Mouse (Mus musculus) myocyte (in vitro differentiated cells): ENCODE results near the gene Mfn1. TPM values are rescaled to one million over a fixed set of nuclear protein-coding genes. Genes with fewer than 3 reads are reported as not detected.

ENCODE experiments used
- H3K27me3 ChIP-seq: one replicate; pipeline ENCODE4 v1.6.1; 2011; ENCODE audit not compliant: control insufficient read depth, insufficient read depth, insufficient read length
- H3K36me3 ChIP-seq: one replicate; pipeline ENCODE4 v1.6.1; 2011; ENCODE audit not compliant: control insufficient read depth, insufficient read depth
- H3K4me2 ChIP-seq: one replicate; pipeline ENCODE4 v1.6.1; 2011; ENCODE audit warnings: low read depth, control low read depth
- H3K4me3 ChIP-seq: one replicate; pipeline ENCODE4 v1.5.1; 2011; ENCODE audit warnings: mild to moderate bottlenecking, control low read depth, moderate library complexity
- H3K79me2 ChIP-seq: one replicate; pipeline ENCODE4 v1.6.1; 2011; ENCODE audit not compliant: control insufficient read depth, insufficient read depth
- H3ac ChIP-seq: one replicate; pipeline ENCODE4 v1.6.1; 2011; ENCODE audit not compliant: control insufficient read depth, insufficient read length
- CEBPB ChIP-seq: IDR thresholded peaks from 2 replicates; pipeline ENCODE4 v1.6.1; 2011; ENCODE audit warnings: mild to moderate bottlenecking, moderate library complexity; ENCODE audit not compliant: poor library complexity, insufficient read depth, severe bottlenecking
- E2F4 ChIP-seq: IDR thresholded peaks from one replicate; pipeline ENCODE4 v1.6.1; 2011; ENCODE audit warnings: mild to moderate bottlenecking, control low read depth, moderate library complexity; ENCODE audit not compliant: insufficient read depth
- MAX ChIP-seq: IDR thresholded peaks from one replicate; pipeline ENCODE4 v1.6.1; 2011; ENCODE audit warnings: low read depth, mild to moderate bottlenecking, control low read depth
- MYOD1 ChIP-seq, 3 experiments: IDR thresholded peaks; one replicate each; pipeline ENCODE4 v1.6.1; 2011; ENCODE audit warnings: control low read depth in 2 of 3, low read depth in 2 of 3, mild to moderate bottlenecking in 2 of 3, moderate library complexity in 1 of 3; ENCODE audit not compliant: insufficient read length in 2 of 3, control insufficient read depth in 1 of 3
- MYOG ChIP-seq, 3 experiments: IDR thresholded peaks; one replicate each; pipeline ENCODE4 v1.6.1; 2011; ENCODE audit warnings: control low read depth in 2 of 3, low read depth in 2 of 3, mild to moderate bottlenecking in 2 of 3; ENCODE audit not compliant: insufficient read length in 2 of 3, control insufficient read depth in 1 of 3, insufficient read depth in 1 of 3
- POLR2A ChIP-seq: IDR thresholded peaks from one replicate; pipeline ENCODE4 v1.6.1; 2011; ENCODE audit warnings: low read depth, mild to moderate bottlenecking, control low read depth, moderate library complexity; ENCODE audit not compliant: insufficient read length
- POLR2AphosphoS2 ChIP-seq: IDR thresholded peaks from one replicate; pipeline ENCODE4 v1.6.1; 2011; ENCODE audit warnings: low read depth, control low read depth; ENCODE audit not compliant: insufficient read length
- REST ChIP-seq: IDR thresholded peaks from one replicate; pipeline ENCODE4 v1.6.1; 2011; ENCODE audit warnings: mild to moderate bottlenecking, control low read depth, moderate library complexity; ENCODE audit not compliant: insufficient read depth, insufficient read length
- SRF ChIP-seq: IDR thresholded peaks from one replicate; pipeline ENCODE4 v1.6.1; 2011; ENCODE audit warnings: low read depth; ENCODE audit not compliant: control insufficient read depth, insufficient read length
- TCF12 ChIP-seq: IDR thresholded peaks from one replicate; pipeline ENCODE4 v1.6.1; 2011; ENCODE audit warnings: mild to moderate bottlenecking, control low read depth; ENCODE audit not compliant: poor library complexity, insufficient read depth, severe bottlenecking
- TCF3 ChIP-seq: IDR thresholded peaks from one replicate; pipeline ENCODE4 v1.6.1; 2011; ENCODE audit warnings: low read depth, control low read depth; ENCODE audit not compliant: insufficient read length
- USF1 ChIP-seq: IDR thresholded peaks from one replicate; pipeline ENCODE4 v1.6.1; 2011; ENCODE audit warnings: low read depth, mild to moderate bottlenecking, control low read depth, moderate library complexity
- polyA plus RNA-seq: library from polyadenylated mRNA; unstranded; fragments of >200 nt; fragmentation: generic; extraction: Trizol; gene quantifications from one replicate; pipeline ENCODE4 v1.2.1, GENCODE M21; 2012; ENCODE audit warnings: missing spikeins

The Mfn1 gene
- polyA plus RNA-seq, 1 experiment = 17.0 TPM

DNA sequence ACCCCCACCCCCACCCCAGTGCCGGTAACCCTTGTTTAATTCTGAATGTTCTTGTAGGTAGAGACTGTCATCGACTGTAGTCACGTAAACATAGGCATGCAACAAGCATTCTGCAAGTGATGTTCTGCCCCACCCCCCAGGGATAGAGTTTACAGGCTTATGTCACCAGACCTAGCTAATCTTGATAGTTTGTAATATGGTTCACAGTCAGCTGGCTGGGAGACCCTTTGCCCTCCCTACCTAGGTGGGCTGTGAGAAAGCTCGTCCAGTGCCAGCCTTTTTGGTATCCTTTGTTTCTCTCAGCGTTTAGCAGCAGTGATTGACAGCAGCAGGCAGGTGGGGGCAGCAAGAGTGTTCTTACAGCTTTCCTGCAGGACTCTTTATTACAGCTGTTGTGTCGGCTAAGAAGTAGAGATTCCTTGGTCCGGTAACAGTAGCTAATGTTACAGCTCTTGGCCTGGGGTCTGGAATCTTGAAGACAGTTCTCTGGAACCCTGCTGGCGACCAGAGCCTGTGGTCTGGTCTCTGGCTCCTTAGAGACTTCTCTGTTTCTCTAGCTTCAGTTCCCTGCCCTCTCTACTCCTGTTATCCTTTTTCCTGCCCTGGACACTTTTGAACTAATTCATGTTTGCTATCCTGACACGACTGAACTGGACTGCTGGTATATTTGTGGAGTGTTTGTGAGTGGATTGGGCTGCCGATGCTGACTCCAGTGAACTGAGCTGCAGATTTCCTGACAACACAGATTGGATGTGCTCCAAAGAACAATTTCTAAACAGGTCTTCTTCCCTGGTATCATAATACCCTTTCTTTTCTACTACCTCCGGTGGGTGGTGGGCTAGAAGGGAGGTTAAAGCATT, 22.7 kb upstream of the Mfn1 start:
- H3K4me2 ChIP-seq = peak overlapping the region; percentile 69
- peak; percentile 43 for TF ChIP-seq SRF
- no peak for TF ChIP-seq MAX
- TF ChIP-seq E2F4 = no peak
- peak; percentile 86 for TF ChIP-seq TCF12
- no peak for TF ChIP-seq POLR2A
- TF ChIP-seq POLR2AphosphoS2 = no peak
- TF ChIP-seq REST = no peak
- TF ChIP-seq USF1 = no peak
- TF ChIP-seq CEBPB = no peak
- TF ChIP-seq MYOD1 (IDR thresholded peaks at IDR 0.05; ENCODE audit: control insufficient read depth in 1 of 3, insufficient read length in 2 of 3, low read depth in 2 of 3) = peak; percentile 86 to 99 (median 97)
- TF ChIP-seq MYOG (IDR thresholded peaks at IDR 0.05; ENCODE audit: control insufficient read depth in 1 of 3, insufficient read depth in 1 of 3, insufficient read length in 2 of 3, low read depth in 2 of 3) = peak in 2 of 3 experiments; percentile 65 to 69
- peak; percentile 13 for TF ChIP-seq TCF3
- H3K4me3 ChIP-seq = no peak overlapping the region
- no peaks in the 10 kb centered on the region for H3K27me3 ChIP-seq
- H3K79me2 ChIP-seq = peaks cover 7% of the 10 kb centered on the region
- H3ac ChIP-seq = no peak overlapping the region
- H3K36me3 ChIP-seq = no peaks in the 10 kb centered on the region

DNA sequence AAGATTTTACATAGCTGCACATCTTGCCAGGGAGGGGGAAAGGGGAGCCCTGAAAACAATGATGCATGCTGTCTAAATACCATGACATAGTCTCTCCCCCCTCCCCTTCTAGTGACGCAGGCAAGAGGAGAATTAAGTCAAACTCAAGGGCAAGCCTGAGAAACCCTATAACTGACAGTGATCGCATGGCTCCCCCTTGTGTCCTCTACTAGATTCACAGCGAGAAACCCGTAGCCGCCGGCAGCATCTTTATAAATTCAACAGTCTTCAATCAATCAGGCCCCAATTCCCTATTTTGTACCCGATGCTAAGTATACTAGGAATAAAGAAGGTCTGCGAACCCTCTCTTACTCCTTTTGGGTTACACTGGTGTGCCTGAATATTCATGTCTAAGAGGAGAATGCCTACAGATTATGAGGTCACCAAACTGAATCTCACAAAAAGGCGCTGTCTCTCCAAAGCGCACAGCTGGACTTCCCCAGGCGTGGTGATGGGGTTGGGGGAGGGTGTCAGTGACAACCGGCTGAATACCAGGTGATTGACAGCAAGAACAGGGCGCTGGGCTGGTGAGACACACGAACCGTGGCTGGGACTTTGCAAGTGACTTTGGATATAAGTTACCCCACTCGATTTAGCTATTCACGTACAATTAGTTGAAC, 20.5 kb upstream of the Mfn1 start:
- Histone ChIP-seq H3ac (no peak overlapping the region), H3K4me2 (peak overlapping the region; percentile 81), H3K36me3 (peaks cover 8% of the 10 kb centered on the region), H3K79me2 (peaks cover 29% of the 10 kb centered on the region), H3K27me3 (no peaks in the 10 kb centered on the region), H3K4me3 (peak overlapping the region; percentile 71)
- TF ChIP-seq TCF3 = no peak
- TF ChIP-seq USF1 = no peak
- TF ChIP-seq REST = no peak
- TF ChIP-seq TCF12 = no peak
- TF ChIP-seq MYOD1 (IDR thresholded peaks at IDR 0.05; ENCODE audit: control insufficient read depth in 1 of 3, insufficient read length in 2 of 3, low read depth in 2 of 3) = no peak
- TF ChIP-seq CEBPB = no peak
- no peak for TF ChIP-seq POLR2A
- TF ChIP-seq E2F4 = no peak
- no peak for TF ChIP-seq SRF
- no peak for TF ChIP-seq POLR2AphosphoS2

- H3K36me3 ChIP-seq = peaks cover 14% of the 10 kb centered on the region
- peak within 1 kb of the TSS; percentile 81 for H3K4me2 ChIP-seq
- TF ChIP-seq TCF3 = no peak
- no peak for TF ChIP-seq REST
- TF ChIP-seq CEBPB = no peak
- no peak for TF ChIP-seq MYOD1 (IDR thresholded peaks at IDR 0.05; ENCODE audit: control insufficient read depth in 1 of 3, insufficient read length in 2 of 3, low read depth in 2 of 3)
- no peak for TF ChIP-seq MAX
- no peak for TF ChIP-seq POLR2AphosphoS2
- TF ChIP-seq SRF = no peak
- TF ChIP-seq TCF12 = no peak
- no peak for TF ChIP-seq POLR2A
- no peak for TF ChIP-seq E2F4
- no peak for TF ChIP-seq MYOG (IDR thresholded peaks at IDR 0.05; ENCODE audit: control insufficient read depth in 1 of 3, insufficient read depth in 1 of 3, insufficient read length in 2 of 3, low read depth in 2 of 3)
- TF ChIP-seq USF1 = no peak
- H3K79me2 ChIP-seq = peaks cover 36% of the 10 kb centered on the region
- no peaks in the 10 kb centered on the region for H3K27me3 ChIP-seq
- peak within 1 kb of the TSS; percentile 37 for H3ac ChIP-seq
- peak within 1 kb of the TSS; percentile 71 for H3K4me3 ChIP-seq
Observed at GRCm38 (mm10) chr3:32509496-32510374, 19.5 kb upstream of the Mfn1 start, which contains the start of gene Zfp639. TSS of gene Zfp639 (plus strand) at chr3:32510259.
